Mouse (Mus musculus) lung, adult 2 months (tissue): ENCODE measurements at regions not wholly inside any gene's neighbourhood (a gene's known extent, or its start where the extent isn't known, plus 50 kb on each side); places are given as distances from the start of the nearest gene placed in this dataset.

Source experiments
- CTCF ChIP-seq: fragments of 200-500 bp; IDR thresholded peaks from 2 replicates; pipeline ENCODE4 v1.5.1; 2011; ENCODE audit warnings: mild to moderate bottlenecking, low read length, control low read depth; ENCODE audit not compliant: insufficient read depth
- POLR2A ChIP-seq: fragments of 200-500 bp; IDR thresholded peaks from 2 replicates; pipeline ENCODE4 v1.6.1; 2011; ENCODE audit warnings: low read depth, mild to moderate bottlenecking, control low read depth, low read length, borderline replicate concordance; ENCODE audit errors: extremely low read depth

DNA sequence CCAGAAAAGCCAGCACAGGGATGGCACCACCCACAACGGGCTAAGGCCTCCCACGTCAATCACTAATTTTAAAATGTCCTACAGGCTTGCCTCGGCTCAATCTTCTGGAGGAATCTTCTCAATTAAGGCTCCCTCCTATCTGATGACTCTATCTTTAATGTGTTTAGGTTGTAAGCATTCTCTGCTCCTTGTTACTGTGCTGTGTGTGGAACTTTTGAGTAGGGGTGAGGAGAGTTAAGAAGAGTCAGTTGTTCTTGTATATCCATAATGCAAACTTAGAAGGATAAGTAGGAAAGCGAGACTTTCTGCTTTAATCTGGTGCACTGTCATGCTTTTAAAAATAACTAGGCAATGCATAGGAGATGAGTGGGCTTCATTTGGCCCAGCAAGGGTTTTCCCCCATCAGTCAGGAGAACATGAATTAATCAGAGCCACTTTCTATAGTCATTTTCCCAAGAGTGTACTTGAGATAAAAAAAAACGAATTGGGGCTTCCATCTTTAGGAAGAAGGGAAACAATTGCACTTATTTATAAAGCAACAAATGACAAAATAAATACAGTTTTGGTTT, 87.2 kb upstream of the Pfn2 start:
- no peak for TF ChIP-seq CTCF
- TF ChIP-seq POLR2A, result no peak
